Mouse (Mus musculus): ENCODE results near the gene H6pd.

H6pd gene

DNA sequence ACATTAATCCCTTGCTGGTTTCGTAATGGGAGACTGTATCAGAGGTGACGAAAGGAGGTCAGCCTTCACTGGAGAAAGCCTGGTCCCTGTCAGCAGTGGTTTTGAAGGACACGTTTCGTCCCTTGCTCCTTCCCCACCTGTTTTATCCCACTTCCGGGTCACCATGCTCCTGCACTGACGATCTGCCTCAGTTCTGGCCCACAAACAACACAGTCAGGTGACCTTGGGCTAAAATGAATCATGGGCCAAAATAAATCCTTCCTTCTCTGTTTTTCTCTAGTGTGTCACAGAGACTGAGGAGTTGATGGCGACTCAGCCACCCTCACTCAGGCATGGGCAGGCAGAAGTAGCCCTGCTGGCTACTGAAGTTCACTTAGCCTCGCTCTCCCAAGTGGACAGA, 33.5 kb downstream of the H6pd start:
- DNase-seq (ENCODE audit: low read depth): no peak

DNA sequence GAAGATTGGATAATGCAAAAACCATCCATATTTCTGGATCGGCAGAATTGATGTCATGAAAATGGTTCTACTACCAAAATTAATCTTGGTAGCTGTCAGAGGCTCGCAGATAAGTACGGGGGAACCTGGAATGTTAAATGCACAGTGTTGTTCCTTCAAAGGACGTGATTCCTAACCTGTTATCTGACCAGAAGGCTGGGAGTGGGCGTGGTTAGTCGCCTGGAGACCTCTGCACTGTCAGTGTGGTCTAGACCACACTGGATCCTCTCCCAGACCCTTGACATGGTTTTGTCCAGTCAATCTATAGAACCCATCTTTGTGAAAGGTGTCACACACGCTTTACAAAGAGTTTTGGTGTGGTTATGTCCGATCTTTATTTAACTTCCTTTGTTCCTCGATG, 37.4 kb downstream of the H6pd start:
- no peak for DNase-seq (ENCODE audit: low read depth)

DNA sequence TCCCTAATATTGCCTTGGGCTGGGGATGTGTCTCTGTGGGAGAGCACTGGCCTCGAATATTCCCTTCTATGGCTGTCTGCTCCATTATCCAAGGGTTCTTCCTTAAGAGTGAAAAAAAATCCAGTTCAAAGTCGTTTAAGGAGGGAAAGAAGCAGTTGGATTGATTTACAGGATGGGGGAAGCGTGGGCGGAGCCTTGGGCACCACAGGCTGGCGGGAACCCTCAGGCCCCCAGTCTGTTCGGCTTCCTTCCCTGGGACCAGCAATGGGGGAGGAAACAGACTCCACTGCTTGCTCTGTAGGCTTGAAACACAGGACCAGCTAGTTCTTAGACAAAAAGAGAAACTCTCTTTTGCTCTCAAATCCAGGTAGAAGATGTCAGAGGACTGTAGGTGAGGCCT, 40.3 kb downstream of the H6pd start:
- no peak for DNase-seq (ENCODE audit: low read depth)

DNA sequence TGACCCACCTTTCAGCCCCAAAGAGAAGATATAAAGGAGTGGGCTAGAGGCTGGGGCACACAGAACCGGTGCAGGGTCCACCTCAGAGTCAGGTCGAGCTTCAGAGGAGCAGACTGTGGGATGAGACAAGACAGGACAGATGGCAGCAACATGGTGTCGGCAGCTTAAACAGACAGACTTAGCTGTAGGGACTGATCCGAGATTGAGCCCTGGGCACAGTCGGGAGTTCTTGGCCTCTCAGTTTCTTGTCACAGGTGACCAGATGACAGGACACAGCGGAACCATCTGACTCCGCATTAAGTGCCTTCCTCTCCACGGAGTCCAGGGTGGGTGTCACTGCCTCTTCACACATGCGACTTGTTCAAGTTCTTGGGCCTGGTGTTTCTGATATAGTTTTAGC, 41.9 kb downstream of the H6pd start:
- DNase-seq (ENCODE audit: low read depth): no peak

GRCm38 (mm10) chr4:149966252-149966651, 42.6 kb downstream of the H6pd start:
- no peak for DNase-seq (ENCODE audit: low read depth)

DNA sequence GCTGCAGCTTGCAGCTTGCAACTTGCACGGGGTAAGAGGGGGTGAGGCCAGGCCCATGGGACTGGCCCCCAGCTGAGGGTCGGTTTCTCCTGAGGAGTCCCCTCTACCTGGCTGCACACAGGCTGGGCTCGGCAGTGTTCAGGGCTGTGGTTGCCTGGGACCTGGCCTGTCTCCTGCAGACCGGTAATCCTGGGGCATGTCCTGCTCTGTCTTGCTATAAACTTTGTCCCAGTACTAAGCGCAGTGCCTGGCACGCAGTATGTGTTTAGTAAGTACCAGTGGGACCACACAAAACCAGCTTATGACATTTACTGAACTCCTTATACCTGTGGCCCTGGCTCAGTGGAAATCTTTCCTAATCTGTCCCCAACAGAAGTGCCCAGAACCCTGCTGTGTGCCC, 43.2 kb downstream of the H6pd start:
- no peak for DNase-seq (ENCODE audit: low read depth)

DNA sequence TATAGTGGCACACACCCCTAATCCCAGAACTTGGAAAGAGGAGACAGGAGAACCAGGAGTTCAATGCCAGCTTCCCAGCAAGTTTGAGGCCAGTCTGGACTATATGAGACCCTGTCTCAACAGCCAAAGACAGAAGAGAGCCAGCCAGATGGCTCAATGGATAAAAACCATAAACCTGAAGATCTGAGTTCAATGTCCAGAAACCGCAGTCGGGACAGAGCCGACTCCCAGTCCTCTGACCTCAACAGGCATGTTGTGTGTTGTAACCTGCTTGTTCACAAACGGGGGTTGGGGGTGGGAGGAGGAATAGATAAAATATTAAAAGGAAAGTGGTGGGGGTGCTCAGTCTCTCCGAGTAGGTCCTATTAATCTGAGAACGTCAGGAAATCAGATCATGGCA, 43.6 kb downstream of the H6pd start:
- no peak for DNase-seq (ENCODE audit: low read depth)

- no peak for DNase-seq (ENCODE audit: low read depth)
Observed at GRCm38 (mm10) chr4:149964770-149965169, 44.1 kb downstream of the H6pd start.

- no peak for DNase-seq (ENCODE audit: low read depth)
Observed at GRCm38 (mm10) chr4:149964285-149964684, 44.5 kb downstream of the H6pd start.

DNA sequence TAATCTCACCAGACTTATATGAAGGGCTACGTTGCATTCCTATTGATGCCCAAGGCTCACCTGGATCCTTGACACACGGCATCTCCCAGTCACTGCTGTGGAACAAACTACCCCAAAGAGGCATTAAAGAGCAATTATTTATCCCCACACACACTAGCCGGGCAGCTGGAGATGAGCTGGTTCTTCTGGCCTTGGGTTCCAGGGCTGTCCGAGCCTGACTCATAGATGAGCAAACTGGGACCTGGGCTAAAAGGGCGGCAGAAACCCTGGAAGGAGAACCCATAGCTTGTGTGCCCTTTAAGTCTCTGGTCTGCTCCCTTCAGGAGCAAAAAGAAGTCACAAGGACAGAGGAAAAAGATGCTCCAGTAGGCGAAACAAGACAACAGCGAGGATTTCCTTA, 48.4 kb downstream of the H6pd start:
- no peak for DNase-seq (ENCODE audit: low read depth)

DNA sequence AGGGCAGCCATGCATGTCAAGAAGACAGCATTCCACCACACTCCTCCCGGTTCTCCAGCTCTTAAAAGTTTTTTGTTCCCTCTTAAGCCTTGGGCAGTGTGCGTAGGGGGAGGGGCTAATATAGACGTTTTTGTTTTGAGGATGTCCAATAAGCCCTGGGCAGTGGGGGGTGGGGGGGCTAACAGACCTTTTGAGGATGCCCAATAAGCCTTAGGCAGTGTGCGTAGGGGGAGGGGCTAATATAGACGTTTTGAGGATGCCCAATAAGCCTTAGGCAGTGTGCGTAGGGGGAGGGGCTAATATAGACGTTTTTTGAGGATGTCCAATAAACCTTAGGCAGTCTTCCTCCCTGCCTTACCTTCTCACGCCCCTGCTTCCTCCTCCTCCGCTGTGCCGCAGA, 49.0 kb downstream of the H6pd start:
- no peak for DNase-seq (ENCODE audit: low read depth)

DNA sequence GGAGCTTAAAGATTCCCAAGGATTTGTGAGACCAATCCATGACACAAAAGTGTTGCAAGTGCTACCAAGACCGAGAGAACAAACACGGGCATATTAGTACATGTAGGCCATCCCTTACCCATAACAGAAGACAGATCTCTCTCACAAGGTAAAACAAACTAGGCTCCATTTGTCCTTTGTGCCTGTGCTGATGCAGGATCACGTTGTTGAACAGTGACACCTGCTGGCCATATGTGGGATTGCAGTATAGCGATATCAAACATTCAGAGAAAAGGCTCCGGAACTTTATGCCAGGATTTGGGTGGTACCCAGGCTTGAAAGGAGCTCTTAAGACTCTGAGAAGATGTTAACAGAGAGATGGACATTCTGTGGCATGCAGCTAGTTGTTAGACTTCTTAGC, 50.3 kb downstream of the H6pd start:
- peak; percentile 90 for DNase-seq (ENCODE audit: low read depth)

DNA sequence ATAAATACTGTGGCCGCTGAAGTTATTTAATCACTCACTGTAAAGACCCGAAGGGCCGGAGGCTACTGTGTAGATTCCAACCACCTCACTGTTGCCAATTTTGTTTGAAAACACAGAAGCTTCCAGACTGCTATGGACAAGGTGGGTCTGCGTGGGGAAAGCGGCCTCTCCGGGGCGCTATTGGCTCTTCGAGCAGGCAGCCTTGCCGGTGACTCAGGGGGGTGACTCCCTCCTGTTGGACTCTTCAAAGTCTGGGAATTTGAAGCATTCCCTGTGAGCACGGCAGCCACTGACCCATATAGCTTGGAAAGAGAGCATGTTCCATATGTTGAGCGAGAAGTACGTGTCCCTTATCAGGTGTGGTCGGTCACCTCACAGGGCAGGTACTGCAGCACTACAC, 52.8 kb downstream of the H6pd start:
- peak; percentile 19 for DNase-seq (ENCODE audit: low read depth)

DNA sequence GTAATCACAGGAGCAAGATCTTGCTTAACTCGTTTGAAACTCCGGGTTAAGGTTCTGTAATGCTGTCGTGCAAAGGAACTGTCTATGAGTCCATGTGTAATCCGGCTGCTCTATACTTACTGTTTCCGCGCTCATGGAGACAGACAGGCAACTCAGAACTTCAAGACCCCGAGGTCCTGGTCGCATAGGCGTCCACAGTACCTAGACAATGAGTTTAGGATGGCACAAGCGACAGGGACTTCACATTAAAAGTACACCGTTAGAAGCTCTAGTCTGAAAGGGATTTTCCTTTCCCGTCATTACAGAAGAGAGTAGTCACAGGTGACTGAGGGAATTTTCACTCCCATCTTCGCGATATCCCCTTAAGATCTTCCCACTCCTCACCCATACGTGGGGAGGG, 53.2 kb downstream of the H6pd start:
- DNase-seq (ENCODE audit: low read depth): no peak

GRCm38 (mm10) chr4:149954893-149955439, 53.9 kb downstream of the H6pd start, which contains the start of gene Spsb1:
TSS of gene Spsb1 (minus strand) at chr4:149955043.
- peak; percentile 98 for DNase-seq (ENCODE audit: low read depth)

GRCm38 (mm10) chr4:149953621-149954481, 55.0 kb downstream of the H6pd start:
- DNase-seq (ENCODE audit: low read depth): peak; percentile 68

GRCm38 (mm10) chr4:149952201-149952600, 56.6 kb downstream of the H6pd start:
- no peak for DNase-seq (ENCODE audit: low read depth)

GRCm38 (mm10) chr4:149951201-149951600, 57.6 kb downstream of the H6pd start:
- no peak for DNase-seq (ENCODE audit: low read depth)

- no peak for DNase-seq (ENCODE audit: low read depth)
Observed at GRCm38 (mm10) chr4:149949691-149950090, 59.1 kb downstream of the H6pd start.

GRCm38 (mm10) chr4:149948119-149948518, 60.7 kb downstream of the H6pd start:
- DNase-seq (ENCODE audit: low read depth): no peak

GRCm38 (mm10) chr4:149947396-149947795, 61.4 kb downstream of the H6pd start:
- DNase-seq (ENCODE audit: low read depth): no peak

- DNase-seq (ENCODE audit: low read depth): no peak
Observed at GRCm38 (mm10) chr4:149945194-149945593, 63.6 kb downstream of the H6pd start.

DNA sequence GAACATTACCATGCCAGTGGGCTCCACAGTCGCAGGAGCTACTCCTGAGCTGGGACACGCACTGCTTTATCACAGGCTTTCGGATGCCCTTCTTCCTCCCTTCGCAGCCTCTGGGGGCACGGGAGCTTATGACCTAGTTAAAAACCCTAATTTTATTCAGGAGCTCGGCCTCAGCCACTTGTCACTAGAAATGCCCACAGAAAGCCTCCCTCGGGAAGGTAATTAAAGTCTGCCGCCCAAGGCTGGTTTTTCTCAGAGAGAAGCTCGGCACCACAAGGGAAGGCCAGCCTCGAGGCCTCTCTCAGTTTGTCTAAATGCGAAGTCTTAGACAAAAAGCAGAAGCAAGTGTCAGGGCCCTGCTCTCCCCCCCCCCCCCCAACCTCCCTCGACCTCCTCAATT, 64.6 kb downstream of the H6pd start:
- DNase-seq (ENCODE audit: low read depth): no peak

All from induced T-regulatory cell, adult 2 months (primary cell).